Comparison of ENCODE assay signal across 8 mouse cellular contexts in the genomic region with DNA sequence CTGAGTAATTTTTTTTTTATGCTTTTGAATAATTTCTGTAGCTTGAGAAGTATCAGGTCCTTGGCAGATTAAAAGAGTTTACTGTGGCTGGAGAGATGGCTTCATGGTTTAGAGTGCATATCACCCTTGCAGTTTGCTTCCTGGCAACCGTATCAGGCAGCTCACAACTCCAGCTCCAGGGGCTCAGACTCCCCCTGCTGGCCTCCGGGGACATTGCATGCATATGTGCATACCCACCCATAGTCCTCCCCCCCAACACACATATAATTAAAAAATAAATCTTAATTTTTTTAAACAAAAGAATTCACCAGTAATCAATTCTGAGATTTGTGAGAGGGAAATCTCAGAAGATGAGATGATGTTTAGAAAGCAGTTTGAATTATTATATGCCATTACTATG. TPM values are rescaled to one million over a fixed set of nuclear protein-coding genes. Genes with fewer than 3 reads are reported as not detected.
DNase-seq lines count a peak whose midpoint lies in the region; TF ChIP-seq lines count a peak whose summit lies in the region.

No protein-coding gene starts in this region.

- H3K27me3 ChIP-seq in heart, embryonic 10.5 days (ENCODE audit: insufficient read depth, poor library complexity, severe bottlenecking), result no peaks in the 10 kb centered on the region
- no peaks in the 10 kb centered on the region for H3K27me3 ChIP-seq in testis, adult 2 months (ENCODE audit: control insufficient read depth, insufficient read depth, low read length)
- no peaks in the 10 kb centered on the region for H3K27me3 ChIP-seq in forebrain, embryonic 10.5 days (ENCODE audit: poor library complexity, severe bottlenecking)

- H3K4me3 ChIP-seq in heart, embryonic 10.5 days, result no peak overlapping the region
- H3K4me3 ChIP-seq in testis, adult 2 months (ENCODE audit: control insufficient read depth, low read depth, low read length), result no peak overlapping the region
- no peak overlapping the region for H3K4me3 ChIP-seq in forebrain, embryonic 10.5 days

- peak; percentile 82 for DNase-seq in heart, adult 11 months
- no peak for DNase-seq in heart, embryonic 10.5 days (ENCODE audit: low spot score)
- DNase-seq in testis, postnatal 14 days (ENCODE audit: low spot score), result no peak
- DNase-seq in embryo, embryonic 11 days, result peak; percentile 39
- peak; percentile 40 for DNase-seq in lung, postnatal 14 days
- no peak for DNase-seq in urinary bladder, postnatal 4 days (ENCODE audit: low spot score in 2 of 2)
- DNase-seq in forebrain, embryonic 10.5 days (ENCODE audit: extremely low spot score, low spot score), result no peak

- H3K9me3 ChIP-seq in heart, embryonic 10.5 days, result peaks cover 17% of the 10 kb centered on the region
- peaks cover 12% of the 10 kb centered on the region; the same call in 1 of the 2 replicates for H3K9me3 ChIP-seq in forebrain, embryonic 10.5 days

- no peak for TF ChIP-seq POLR2A in testis, adult 2 months (IDR thresholded peaks at IDR 0.05; ENCODE audit: control insufficient read depth, low read depth, low read length)

- H3K36me3 ChIP-seq in heart, embryonic 10.5 days, result no peaks in the 10 kb centered on the region
- no peaks in the 10 kb centered on the region; the same call in 1 of the 2 replicates for H3K36me3 ChIP-seq in testis, adult 2 months (ENCODE audit: control insufficient read depth, insufficient read depth, low read length)
- H3K36me3 ChIP-seq in forebrain, embryonic 10.5 days (replicated peaks), result no peaks in the 10 kb centered on the region

- H3K27ac ChIP-seq in heart, embryonic 10.5 days, result no peak overlapping the region
- H3K27ac ChIP-seq in testis, adult 2 months (ENCODE audit: control insufficient read depth, insufficient read depth, low read depth, low read length), result no peak overlapping the region
- no peak overlapping the region for H3K27ac ChIP-seq in forebrain, embryonic 10.5 days

- H3K4me1 ChIP-seq in heart, embryonic 10.5 days, result no peaks in the 10 kb centered on the region
- H3K4me1 ChIP-seq in testis, adult 2 months (ENCODE audit: control insufficient read depth, insufficient read depth, low read length), result peaks cover 4% of the 10 kb centered on the region
- peaks cover 10% of the 10 kb centered on the region for H3K4me1 ChIP-seq in forebrain, embryonic 10.5 days

- TF ChIP-seq CTCF in testis, adult 2 months (IDR thresholded peaks at IDR 0.05; ENCODE audit: control insufficient read depth, insufficient read depth, insufficient replicate concordance, low read depth, low read length), result peak; percentile 81

- WGBS in heart, embryonic 10.5 days, result 32% methylated on average over 2 of the region's 2 CpGs
- 57% methylated on average over 2 of the region's 2 CpGs for WGBS in forebrain, embryonic 10.5 days

RNA-seq across cellular contexts. Expression of a gene that starts 8.1 kb away (rescaled TPM):
- not detected in 2 replicates for polyA plus RNA-seq in heart, embryonic 10.5 days (2016; fragmentation: Nextera tagmentation; extraction: Ambion mirVana)
- 2.5 and 3.0 TPM in 2 replicates for polyA plus RNA-seq in testis, adult 2 months (2012; rRNA removed)
- polyA plus RNA-seq in forebrain, embryonic 10.5 days (2016; fragmentation: Nextera tagmentation; extraction: Ambion mirVana), result not detected in 2 replicates

RNA-seq across cellular contexts. Expression of a gene that starts 20.3 kb away (rescaled TPM):
- polyA plus RNA-seq in heart, embryonic 10.5 days (2016; fragmentation: Nextera tagmentation; extraction: Ambion mirVana), result not detected in 2 replicates
- polyA plus RNA-seq in testis, adult 2 months (2012; rRNA removed), result 1.7 and 2.4 TPM in 2 replicates
- not detected in 2 replicates for polyA plus RNA-seq in forebrain, embryonic 10.5 days (2016; fragmentation: Nextera tagmentation; extraction: Ambion mirVana)

RNA-seq across cellular contexts. Expression of a gene that starts 25.6 kb away (rescaled TPM):
- polyA plus RNA-seq in heart, embryonic 10.5 days (2016; fragmentation: Nextera tagmentation; extraction: Ambion mirVana), result not detected in 2 replicates
- 1.2 and 1.6 TPM in 2 replicates for polyA plus RNA-seq in testis, adult 2 months (2012; rRNA removed)
- polyA plus RNA-seq in forebrain, embryonic 10.5 days (2016; fragmentation: Nextera tagmentation; extraction: Ambion mirVana), result not detected in 2 replicates

RNA-seq across cellular contexts. Expression of a gene that starts 31.8 kb away (rescaled TPM):
- polyA plus RNA-seq in heart, embryonic 10.5 days (2016; fragmentation: Nextera tagmentation; extraction: Ambion mirVana), result 0.18 and 0.21 TPM in 2 replicates
- polyA plus RNA-seq in testis, adult 2 months (2012; rRNA removed), result 0.61 and 1.2 TPM in 2 replicates
- 0.34 and 0.90 TPM in 2 replicates for polyA plus RNA-seq in forebrain, embryonic 10.5 days (2016; fragmentation: Nextera tagmentation; extraction: Ambion mirVana)

RNA-seq across cellular contexts. Expression of a gene that starts 36.6 kb away (rescaled TPM):
- polyA plus RNA-seq in heart, embryonic 10.5 days (2016; fragmentation: Nextera tagmentation; extraction: Ambion mirVana), result not detected in 2 replicates
- polyA plus RNA-seq in testis, adult 2 months (2012; rRNA removed), result 0.46 and 0.63 TPM in 2 replicates
- polyA plus RNA-seq in forebrain, embryonic 10.5 days (2016; fragmentation: Nextera tagmentation; extraction: Ambion mirVana), result not detected in 2 replicates

Comparison
In these comparisons a context has a peak if more than half of its experiments do, and no peak if none do; other contexts are left out.
1. DNase-seq: peak in heart, adult 11 months (single experiment), embryo, embryonic 11 days (single experiment) and lung, postnatal 14 days (single experiment); none in heart, embryonic 10.5 days (single experiment), testis, postnatal 14 days (single experiment), urinary bladder, postnatal 4 days (0 of 2) and forebrain, embryonic 10.5 days (single experiment).